Mouse (Mus musculus): Measurements from ENCODE around the gene Gm3448. TPM values are rescaled to one million over a fixed set of nuclear protein-coding genes. Genes with fewer than 3 reads are reported as not detected.

The Gm3448 gene
- polyA plus RNA-seq (2014; fragmentation: Illumina TruSeq; extraction: RNeasy Lipid Tissue Mini Kit (QIAGEN cat#74804); ENCODE audit: low read depth, low replicate concordance): 0.99 TPM

DNA sequence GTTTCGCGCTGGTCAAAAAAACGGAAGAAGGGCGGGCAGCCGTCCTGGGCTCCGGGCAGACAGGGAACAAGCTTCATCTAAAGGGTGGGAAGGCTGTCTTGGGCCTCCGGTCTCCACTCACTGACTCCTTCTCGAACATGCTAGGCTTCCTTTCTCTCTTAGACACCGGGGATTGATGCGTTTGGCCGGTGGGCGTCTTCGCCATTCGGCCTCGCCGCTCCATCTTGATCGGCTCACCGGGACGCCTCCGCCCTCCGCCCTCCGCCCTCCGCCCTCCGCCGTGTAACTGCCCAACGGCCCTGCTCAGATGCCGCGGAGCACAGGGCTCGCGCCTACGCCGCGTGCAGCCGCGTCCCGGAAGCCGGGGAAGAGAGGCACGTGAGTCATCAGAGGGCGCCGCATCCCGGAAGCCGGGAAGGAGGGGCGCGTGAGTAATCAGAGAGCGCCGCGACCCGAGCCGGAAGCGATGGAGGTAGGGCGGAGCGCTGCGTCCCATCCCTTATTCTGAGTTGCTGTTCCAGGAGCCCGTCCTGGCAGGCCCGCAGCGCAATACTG lies at the start of gene Gm3448, which contains the start of the genes Ermard and Tcte3:
TSS of gene Gm3448 (minus strand) at position 363 of the 555 bp plus-strand sequence.
TSS of gene Ermard (plus strand) at position 34 of the 555 bp plus-strand sequence.
TSS of gene Tcte3 (minus strand) at position 314 of the 555 bp plus-strand sequence.

DNA sequence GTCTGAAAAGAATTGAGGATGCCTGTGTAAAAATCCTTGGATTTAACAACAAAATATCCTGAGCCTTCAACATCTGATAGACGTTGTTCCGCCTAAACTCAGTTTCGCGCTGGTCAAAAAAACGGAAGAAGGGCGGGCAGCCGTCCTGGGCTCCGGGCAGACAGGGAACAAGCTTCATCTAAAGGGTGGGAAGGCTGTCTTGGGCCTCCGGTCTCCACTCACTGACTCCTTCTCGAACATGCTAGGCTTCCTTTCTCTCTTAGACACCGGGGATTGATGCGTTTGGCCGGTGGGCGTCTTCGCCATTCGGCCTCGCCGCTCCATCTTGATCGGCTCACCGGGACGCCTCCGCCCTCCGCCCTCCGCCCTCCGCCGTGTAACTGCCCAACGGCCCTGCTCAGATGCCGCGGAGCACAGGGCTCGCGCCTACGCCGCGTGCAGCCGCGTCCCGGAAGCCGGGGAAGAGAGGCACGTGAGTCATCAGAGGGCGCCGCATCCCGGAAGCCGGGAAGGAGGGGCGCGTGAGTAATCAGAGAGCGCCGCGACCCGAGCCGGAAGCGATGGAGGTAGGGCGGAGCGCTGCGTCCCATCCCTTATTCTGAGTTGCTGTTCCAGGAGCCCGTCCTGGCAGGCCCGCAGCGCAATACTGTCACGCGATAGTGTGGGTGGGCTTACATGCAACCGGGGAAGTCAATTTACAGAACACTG lies 31.5 kb downstream of the Gm3448 start, which contains the start of gene Gm3435:
TSS of gene Gm3435 (plus strand) at position 471 of the 708 bp plus-strand sequence.

DNA sequence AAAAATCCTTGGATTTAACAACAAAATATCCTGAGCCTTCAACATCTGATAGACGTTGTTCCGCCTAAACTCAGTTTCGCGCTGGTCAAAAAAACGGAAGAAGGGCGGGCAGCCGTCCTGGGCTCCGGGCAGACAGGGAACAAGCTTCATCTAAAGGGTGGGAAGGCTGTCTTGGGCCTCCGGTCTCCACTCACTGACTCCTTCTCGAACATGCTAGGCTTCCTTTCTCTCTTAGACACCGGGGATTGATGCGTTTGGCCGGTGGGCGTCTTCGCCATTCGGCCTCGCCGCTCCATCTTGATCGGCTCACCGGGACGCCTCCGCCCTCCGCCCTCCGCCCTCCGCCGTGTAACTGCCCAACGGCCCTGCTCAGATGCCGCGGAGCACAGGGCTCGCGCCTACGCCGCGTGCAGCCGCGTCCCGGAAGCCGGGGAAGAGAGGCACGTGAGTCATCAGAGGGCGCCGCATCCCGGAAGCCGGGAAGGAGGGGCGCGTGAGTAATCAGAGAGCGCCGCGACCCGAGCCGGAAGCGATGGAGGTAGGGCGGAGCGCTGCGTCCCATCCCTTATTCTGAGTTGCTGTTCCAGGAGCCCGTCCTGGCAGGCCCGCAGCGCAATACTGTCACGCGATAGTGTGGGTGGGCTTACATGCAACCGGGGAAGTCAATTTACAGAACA lies 62.8 kb downstream of the Gm3448 start, which contains the start of the genes 9030025P20Rik and Gm3417:
TSS of gene 9030025P20Rik (plus strand) at position 107 of the 677 bp plus-strand sequence.
TSS of gene Gm3417 (minus strand) at position 429 of the 677 bp plus-strand sequence.

DNA sequence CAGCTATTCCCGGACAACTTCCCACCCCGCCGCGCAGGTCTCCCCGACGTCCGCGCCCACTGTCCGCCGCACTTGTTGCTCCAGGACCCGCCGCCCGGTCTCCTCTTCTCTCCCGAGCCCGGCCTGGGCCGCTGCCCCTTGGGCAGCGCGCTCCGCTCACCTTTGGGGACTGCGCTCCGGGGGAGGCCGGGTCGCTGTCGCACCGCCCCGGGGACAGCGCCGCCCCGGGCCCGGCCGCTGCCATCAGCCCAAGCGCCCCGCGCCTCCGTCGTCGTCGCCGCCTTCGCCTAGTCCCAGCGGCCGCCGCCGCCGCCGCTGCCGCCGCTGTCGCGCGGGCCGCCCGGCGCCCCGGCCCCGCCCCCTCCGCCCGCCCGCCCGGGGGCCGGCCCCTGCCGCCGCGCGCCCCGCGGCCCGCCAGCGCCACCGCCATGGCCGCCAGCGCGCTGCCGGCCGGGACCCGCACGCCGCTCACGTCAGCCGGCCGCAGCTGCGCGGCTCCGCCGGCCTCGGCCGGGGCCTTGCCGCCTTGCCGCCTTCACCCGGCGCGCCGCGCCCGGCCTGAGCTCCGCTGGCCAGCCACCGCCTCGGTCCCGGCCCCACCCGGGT lies 80.3 kb downstream of the Gm3448 start, which contains the start of gene Phf10:
TSS of gene Phf10 (minus strand) at position 323 of the 606 bp plus-strand sequence.

Other genes with a start within 250 kb of the Gm3448 start
- gene Wdr27, start 98.4 kb downstream of the Gm3448 start, polyA plus RNA-seq (2014; fragmentation: Illumina TruSeq; extraction: RNeasy Lipid Tissue Mini Kit (QIAGEN cat#74804); ENCODE audit: low read depth, low replicate concordance): 1.3 TPM
- 130 TPM for gene 1600012H06Rik, start 98.4 kb downstream of the Gm3448 start, polyA plus RNA-seq (2014; fragmentation: Illumina TruSeq; extraction: RNeasy Lipid Tissue Mini Kit (QIAGEN cat#74804); ENCODE audit: low read depth, low replicate concordance)
- 108 TPM for gene Phf10, start 80.3 kb downstream of the Gm3448 start, polyA plus RNA-seq (2014; fragmentation: Illumina TruSeq; extraction: RNeasy Lipid Tissue Mini Kit (QIAGEN cat#74804); ENCODE audit: low read depth, low replicate concordance)
- gene 9030025P20Rik, start 63.1 kb downstream of the Gm3448 start, polyA plus RNA-seq (2014; fragmentation: Illumina TruSeq; extraction: RNeasy Lipid Tissue Mini Kit (QIAGEN cat#74804); ENCODE audit: low read depth, low replicate concordance): 4.2 TPM
- 1.6 TPM for gene Gm3417, start 62.7 kb downstream of the Gm3448 start, polyA plus RNA-seq (2014; fragmentation: Illumina TruSeq; extraction: RNeasy Lipid Tissue Mini Kit (QIAGEN cat#74804); ENCODE audit: low read depth, low replicate concordance)
- 3.0 TPM for gene Gm3435, start 31.4 kb downstream of the Gm3448 start, polyA plus RNA-seq (2014; fragmentation: Illumina TruSeq; extraction: RNeasy Lipid Tissue Mini Kit (QIAGEN cat#74804); ENCODE audit: low read depth, low replicate concordance)
- 42.3 TPM for gene Ermard, start 329 bp downstream of the Gm3448 start, polyA plus RNA-seq (2014; fragmentation: Illumina TruSeq; extraction: RNeasy Lipid Tissue Mini Kit (QIAGEN cat#74804); ENCODE audit: low read depth, low replicate concordance)
- not detected for gene Tcte3, start within 50 bp of the Gm3448 start, polyA plus RNA-seq (2014; fragmentation: Illumina TruSeq; extraction: RNeasy Lipid Tissue Mini Kit (QIAGEN cat#74804); ENCODE audit: low read depth, low replicate concordance)